Mouse (Mus musculus) liver, embryonic 14.5 days (tissue): ENCODE measurements around the gene Clpb. TPM values are rescaled to one million over a fixed set of nuclear protein-coding genes. Genes with fewer than 3 reads are reported as not detected.

ENCODE experiments used
- ATAC-seq: fragments of 200-750 bp; cut with Nextera tagmentation; 2 replicates; pipeline ENCODE4 v1.8.0; 2017; ENCODE audit warnings: moderate number of reproducible peaks, mild to moderate bottlenecking, moderate library complexity; ENCODE audit not compliant: insufficient read depth
- DNase-seq, 3 experiments: peaks; one replicate each; pipeline ENCODE4 v3.0.0-alpha.2; 2012 to 2013; ENCODE audit warnings: low read depth in 3 of 3, low spot score in 3 of 3
- H3K27ac ChIP-seq: fragments of 300-500 bp; sonication (generic); 2 replicates; pipeline ENCODE4 v1.5.1; 2014; ENCODE audit warnings: moderate library complexity, mild to moderate bottlenecking, control low read depth, inconsistent platforms
- H3K27me3 ChIP-seq: fragments of 300-500 bp; sonication (generic); 2 replicates; pipeline ENCODE4 v1.6.1; 2014; ENCODE audit warnings: mild to moderate bottlenecking, low read length, moderate library complexity; ENCODE audit not compliant: control insufficient read depth, insufficient read depth
- H3K36me3 ChIP-seq: fragments of 300-500 bp; sonication (generic); replicated peaks from 2 replicates; pipeline ENCODE4 v1.6.1; 2014; ENCODE audit warnings: low read depth; ENCODE audit not compliant: control insufficient read depth, insufficient read depth
- H3K4me1 ChIP-seq, 2 experiments: fragments of 200-500 bp in 1 of 2; fragments of 300-500 bp in 1 of 2; sonication (generic) in 1 of 2; replicated peaks; 2 replicates each; pipeline ENCODE4 v1.6.1; 2012 to 2014; ENCODE audit warnings: antibody characterized with exemption in 1 of 2, inconsistent platforms in 1 of 2, low read length in 1 of 2; ENCODE audit not compliant: control insufficient read depth in 2 of 2, insufficient read depth in 2 of 2
- H3K4me2 ChIP-seq: fragments of 300-500 bp; sonication (generic); 2 replicates; pipeline ENCODE4 v1.6.1; 2014; ENCODE audit warnings: low read depth, mild to moderate bottlenecking, control low read depth, moderate library complexity
- H3K4me3 ChIP-seq, 2 experiments: fragments of 200-500 bp in 1 of 2; fragments of 300-500 bp in 1 of 2; sonication (generic) in 1 of 2; 2 replicates each; pipeline ENCODE4 v1.5.1; 2012 to 2014; ENCODE audit warnings: low read depth in 2 of 2, low read length in 2 of 2, mild to moderate bottlenecking in 2 of 2, control low read depth in 1 of 2, inconsistent platforms in 1 of 2, moderate library complexity in 1 of 2; ENCODE audit not compliant: insufficient read depth in 1 of 2
- H3K9ac ChIP-seq: fragments of 300-500 bp; sonication (generic); replicated peaks from 2 replicates; pipeline ENCODE4 v1.6.1; 2014; ENCODE audit warnings: mild to moderate bottlenecking, control low read depth, moderate library complexity
- H3K9me3 ChIP-seq: fragments of 300-500 bp; sonication (generic); 2 replicates; pipeline ENCODE4 v1.6.1; 2016; ENCODE audit warnings: low read length, mixed read lengths; ENCODE audit not compliant: control insufficient read depth
- CTCF ChIP-seq: IDR thresholded peaks from 2 replicates; pipeline ENCODE4 v1.5.1; 2016; ENCODE audit warnings: antibody characterized with exemption, low read depth, control low read depth
- EP300 ChIP-seq: IDR thresholded peaks from 2 replicates; pipeline ENCODE4 v1.6.1; 2016; ENCODE audit warnings: antibody characterized with exemption, low read depth
- WGBS: fragments of 180-500 bp; shearing (Covaris S2); extraction: QIAGEN DNeasy Blood & Tissue Kit; methylation state at CpG from one replicate; pipeline ENCODE4 v1.1.7; 2014; ENCODE audit not compliant: insufficient replicate concordance; 5-methylcytosine and 5-hydroxymethylcytosine counted together
- polyA plus RNA-seq, 2 experiments: library from polyadenylated mRNA; depleted of rRNA in 1 of 2; stranded (reverse) in 1 of 2; unstranded in 1 of 2; fragments of >200 nt; fragmentation: Nextera tagmentation in 1 of 2; extraction: Ambion mirVana in 1 of 2; gene quantifications; 2 replicates each; pipeline versions ENCODE4 v1.2.1 to v1.2.3; 2012 to 2014

The Clpb gene
- polyA plus RNA-seq, 2 experiments, result 8.3 to 18.7 TPM

DNA sequence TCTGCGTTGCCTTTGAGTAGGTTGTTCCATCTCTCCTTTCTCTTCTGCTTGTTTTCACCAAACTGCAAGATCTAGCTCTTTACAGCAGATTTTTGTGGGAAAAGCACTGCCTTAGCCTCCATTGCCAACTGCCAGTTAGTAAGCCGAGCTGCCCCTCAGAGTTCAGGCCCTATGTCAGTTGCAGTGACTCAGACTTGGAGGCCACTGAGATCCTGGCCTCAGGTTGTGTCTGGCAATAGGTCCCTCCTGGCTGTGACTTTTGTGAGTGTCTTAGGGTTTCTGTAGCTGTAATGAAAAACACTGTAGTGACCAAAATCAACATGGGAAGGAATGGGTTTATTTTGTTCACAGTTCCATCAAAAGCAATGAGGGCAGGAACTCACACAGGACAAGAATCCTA is 91.0 kb downstream of the Clpb start:
- Histone ChIP-seq H3K36me3 (no peaks in the 10 kb centered on the region), H3K27ac (no peak overlapping the region), H3K9ac (no peak overlapping the region), H3K27me3 (no peaks in the 10 kb centered on the region), H3K9me3 (no peaks in the 10 kb centered on the region), H3K4me1 (no peaks in the 10 kb centered on the region), H3K4me2 (no peak overlapping the region), H3K4me3 (no peak overlapping the region)
- no peak for TF ChIP-seq EP300
- TF ChIP-seq CTCF, result no peak
- 66% methylated on average over 2 of the region's 2 CpGs for WGBS
- no peak for ATAC-seq
- DNase-seq, result no peak

GRCm38 (mm10) chr7:101755301-101755700 is 91.9 kb downstream of the Clpb start:
- ATAC-seq, result no peak
- H3K9ac ChIP-seq, result no peak overlapping the region
- H3K27ac ChIP-seq, result no peak overlapping the region
- TF ChIP-seq CTCF (no peak), EP300 (no peak)
- H3K9me3 ChIP-seq, result no peaks in the 10 kb centered on the region
- no peak for DNase-seq
- no peaks in the 10 kb centered on the region for H3K36me3 ChIP-seq
- no peaks in the 10 kb centered on the region for H3K27me3 ChIP-seq
- no peaks in the 10 kb centered on the region for H3K4me1 ChIP-seq
- H3K4me3 ChIP-seq, result no peak overlapping the region
- H3K4me2 ChIP-seq, result no peak overlapping the region
- WGBS, result 77% methylated on average over 6 of the region's 6 CpGs

- no peaks in the 10 kb centered on the region for H3K36me3 ChIP-seq
- TF ChIP-seq EP300, result no peak
- ATAC-seq, result no peak
- 82% methylated on average over 11 of the region's 11 CpGs for WGBS
- no peak overlapping the region for H3K9ac ChIP-seq
- no peak overlapping the region for H3K4me2 ChIP-seq
- H3K27ac ChIP-seq, result no peak overlapping the region
- DNase-seq, result no peak
- H3K4me3 ChIP-seq, result no peak overlapping the region
- H3K4me1 ChIP-seq, result no peaks in the 10 kb centered on the region
- H3K27me3 ChIP-seq, result no peaks in the 10 kb centered on the region
- no peaks in the 10 kb centered on the region for H3K9me3 ChIP-seq
Observed at GRCm38 (mm10) chr7:101761899-101762780, 98.7 kb downstream of the Clpb start.

DNA sequence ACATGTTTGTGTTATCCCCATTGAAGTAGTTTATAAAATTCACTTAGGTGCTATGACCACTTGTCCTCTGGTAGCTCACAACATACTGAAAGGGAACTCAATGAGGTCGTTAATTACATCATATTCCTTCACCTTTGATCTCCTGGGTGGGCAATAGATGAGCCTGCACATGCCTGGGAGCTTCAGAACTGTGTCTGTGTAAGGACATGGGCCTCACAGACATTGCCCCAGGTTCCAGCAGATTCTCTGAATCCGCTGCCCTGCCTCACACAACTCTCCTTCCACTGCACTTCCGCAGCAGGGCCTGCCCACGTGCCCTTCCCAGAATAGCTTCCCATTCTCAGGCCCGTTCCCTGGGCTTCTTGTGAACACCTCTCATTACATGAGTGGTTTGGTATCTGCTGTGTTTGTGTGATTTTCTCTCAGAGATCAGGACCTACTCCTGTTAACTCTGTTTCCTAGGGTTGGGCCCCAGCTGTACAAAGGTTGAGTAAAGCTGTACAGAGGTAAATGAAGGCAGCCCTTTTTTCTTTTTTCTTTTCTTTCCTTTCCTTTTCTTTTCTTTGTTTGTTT is 104.0 kb downstream of the Clpb start:
- Histone ChIP-seq H3K27ac (no peak overlapping the region), H3K9ac (no peak overlapping the region), H3K9me3 (no peaks in the 10 kb centered on the region), H3K4me1 (no peaks in the 10 kb centered on the region), H3K36me3 (no peaks in the 10 kb centered on the region), H3K27me3 (no peaks in the 10 kb centered on the region), H3K4me3 (no peak overlapping the region), H3K4me2 (no peak overlapping the region)
- TF ChIP-seq CTCF (no peak), EP300 (no peak)
- 65% methylated on average over 5 of the region's 5 CpGs for WGBS
- ATAC-seq, result no peak
- DNase-seq, result no peak

DNA sequence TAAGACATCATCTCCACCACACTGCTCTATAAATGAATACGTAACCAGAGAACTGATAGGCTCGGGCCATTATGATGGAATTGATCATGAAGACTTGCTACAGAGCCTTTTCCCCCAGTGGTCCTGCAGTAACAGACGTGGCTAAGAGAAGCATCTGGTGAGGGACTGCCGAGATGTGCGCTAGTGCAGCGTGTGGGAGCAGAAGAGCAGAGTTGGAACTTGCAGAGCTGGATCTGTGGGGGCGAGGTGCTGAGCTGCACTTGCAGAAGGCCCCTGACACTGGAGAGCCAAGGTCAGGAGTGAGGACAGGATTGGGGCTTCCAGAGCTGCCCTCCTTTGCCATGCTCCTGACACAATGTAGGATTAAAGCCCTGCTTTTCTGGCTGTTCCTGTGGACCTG is 106.6 kb downstream of the Clpb start:
- WGBS, result 77% methylated on average over 7 of the region's 7 CpGs
- Histone ChIP-seq H3K27ac (no peak overlapping the region), H3K4me1 (no peaks in the 10 kb centered on the region), H3K9me3 (no peaks in the 10 kb centered on the region), H3K27me3 (no peaks in the 10 kb centered on the region), H3K9ac (no peak overlapping the region), H3K36me3 (no peaks in the 10 kb centered on the region), H3K4me3 (no peak overlapping the region), H3K4me2 (no peak overlapping the region)
- no peak for TF ChIP-seq EP300
- no peak for TF ChIP-seq CTCF
- ATAC-seq (no peak), DNase-seq (no peak)
